Mouse (Mus musculus): ENCODE results near the gene Depdc1b.

GRCm38 (mm10) chr13:108273034-108273433 is 43.1 kb upstream of the Depdc1b start:
- no peak for TF ChIP-seq TAL1 (IDR thresholded peaks at IDR 0.05; ENCODE audit: low read length)
- TF ChIP-seq GATA1 (IDR thresholded peaks at IDR 0.05; ENCODE audit: low read length), result no peak

All from erythroblast, embryonic 14.5 days (primary cell).